Mouse (Mus musculus) A20 (cell line): ENCODE data around the gene Ogdh.
A peak's percentile ranks its signal among the peaks of the same experiment; 100 is the strongest.
"Not testable (repeated sequence)": the region's sequence is repeated elsewhere in the genome, so short reads cannot be mapped to it uniquely, and the experiment has no call there.

Source experiments
- DNase-seq: peaks from one replicate; pipeline ENCODE4 v3.0.0-alpha.2; 2011; ENCODE audit warnings: low read depth, low spot score

Ogdh gene

DNA sequence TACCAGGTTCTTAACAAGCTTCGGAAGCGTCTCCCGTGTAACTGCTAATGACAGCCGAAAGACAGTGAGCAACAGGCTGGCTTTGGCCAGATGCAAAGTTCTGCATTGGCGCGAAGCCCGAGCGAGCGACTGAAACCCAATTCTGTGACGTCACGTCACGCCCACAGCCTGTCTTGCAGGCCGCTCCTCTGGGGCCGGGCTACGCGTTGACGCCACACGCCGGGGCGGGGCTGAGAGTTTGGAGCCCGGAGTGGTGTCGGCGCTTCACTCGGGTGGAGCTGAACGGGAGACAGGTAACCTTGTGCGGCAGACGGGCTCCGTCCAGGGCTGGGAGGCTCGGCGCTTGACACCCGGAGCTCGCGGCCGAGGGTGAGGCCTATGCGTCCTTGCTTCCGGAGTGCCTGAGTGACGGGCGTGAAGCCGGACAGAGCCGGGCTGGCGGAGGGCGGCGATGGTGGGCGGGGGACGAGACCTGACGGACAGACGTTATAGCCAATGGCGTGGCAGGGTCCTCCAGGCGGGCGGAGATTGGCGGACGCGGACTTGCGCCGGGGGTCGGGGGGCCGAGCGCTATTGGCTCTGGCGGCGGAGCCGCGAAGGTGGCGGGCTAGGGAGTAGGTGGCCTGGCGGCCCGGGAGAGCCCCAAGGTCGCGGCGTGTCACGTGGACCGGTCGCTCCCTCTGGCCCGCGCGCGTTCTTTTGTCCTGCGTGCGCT lies at the start of gene Ogdh:
TSS of gene Ogdh (plus strand) at position 233 of the 715 bp plus-strand sequence.
- peak; percentile 100 for DNase-seq

DNA sequence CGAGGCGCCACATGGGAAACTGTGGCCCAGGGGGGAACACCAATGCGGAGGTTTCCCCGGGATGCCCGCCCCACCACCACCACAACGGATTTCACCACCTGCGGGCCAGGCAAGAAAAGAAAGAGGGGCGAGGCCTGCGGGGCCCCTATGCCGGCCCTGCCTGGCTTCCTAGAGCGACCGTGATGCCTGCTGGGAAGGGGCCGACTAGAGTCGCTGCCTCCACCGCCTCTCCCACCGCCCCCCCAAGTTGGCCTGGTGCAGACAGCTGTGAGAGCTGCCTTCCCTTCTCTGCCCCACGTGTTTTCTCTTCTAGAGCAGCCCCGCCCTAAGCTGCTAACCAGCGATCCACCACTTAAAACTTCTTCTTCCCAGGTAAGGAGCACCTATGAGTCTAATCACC lies 46.7 kb upstream of the Ogdh start:
- DNase-seq: no peak

- no peak for DNase-seq
Observed at GRCm38 (mm10) chr11:6252248-6252647, 39.2 kb upstream of the Ogdh start.

DNA sequence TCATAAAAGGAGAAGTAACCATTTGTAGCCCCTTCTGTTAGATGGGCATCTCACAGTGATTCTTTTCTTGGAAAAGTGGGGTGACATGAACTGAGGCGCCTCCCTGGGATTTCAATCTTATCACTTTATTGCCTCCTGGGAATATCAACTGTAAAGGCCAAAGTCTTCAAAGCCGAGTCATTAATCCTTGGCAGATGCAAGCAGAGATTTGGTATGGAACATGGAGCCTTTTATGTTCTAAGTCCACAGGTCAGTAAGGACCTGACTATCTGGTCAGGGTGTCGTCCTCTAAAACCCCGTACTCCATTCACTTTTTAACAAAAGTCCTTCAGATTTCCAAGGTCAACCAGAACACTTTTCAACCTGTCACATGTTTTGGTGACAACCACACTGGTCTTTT lies 38.6 kb upstream of the Ogdh start:
- DNase-seq: no peak

DNA sequence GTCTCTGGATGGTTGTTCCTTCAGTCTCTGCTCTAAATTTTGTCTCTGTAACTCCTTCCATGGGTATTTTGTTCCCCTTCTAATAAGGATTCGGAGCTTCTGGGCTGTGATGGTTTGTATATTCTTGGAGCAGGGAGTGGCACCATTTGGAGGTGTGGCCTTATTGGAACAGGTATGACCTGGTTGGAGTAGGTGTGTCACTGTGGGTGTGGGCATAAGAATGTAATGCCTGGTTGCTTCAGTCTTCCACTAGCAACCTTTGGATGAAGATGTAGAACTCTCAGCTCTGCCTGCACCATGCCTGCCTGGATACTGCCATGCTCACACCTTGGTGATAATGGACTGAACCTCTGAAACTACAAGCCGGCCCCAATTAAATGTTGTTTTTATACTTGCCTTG lies 36.8 kb upstream of the Ogdh start:
- not testable (repeated sequence) for DNase-seq

GRCm38 (mm10) chr11:6256490-6257072 lies 34.9 kb upstream of the Ogdh start:
- DNase-seq: no peak

GRCm38 (mm10) chr11:6259413-6259812 lies 32.0 kb upstream of the Ogdh start:
- DNase-seq: no peak

- DNase-seq: peak; percentile 73
Observed at GRCm38 (mm10) chr11:6261434-6262082, 29.9 kb upstream of the Ogdh start.

DNA sequence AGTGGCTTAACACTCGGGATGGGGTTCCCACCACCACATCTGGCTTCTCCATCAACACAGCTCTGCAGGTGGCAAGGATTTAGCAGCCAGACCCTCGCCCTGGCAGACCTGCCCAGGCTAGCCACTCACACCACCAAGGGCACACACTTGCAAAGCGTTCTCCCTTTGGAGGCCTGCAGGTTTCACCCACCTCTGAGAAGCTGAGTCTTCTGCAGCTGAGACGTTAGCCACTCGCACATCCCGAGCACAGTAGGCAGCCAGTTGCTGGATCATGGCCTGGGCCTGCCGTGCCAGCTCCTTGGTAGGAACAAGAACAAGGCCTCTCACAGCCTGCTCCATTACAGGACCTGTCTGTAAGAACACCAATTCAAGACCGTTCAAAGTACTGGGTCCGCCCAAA lies 24.8 kb upstream of the Ogdh start:
- DNase-seq: no peak

GRCm38 (mm10) chr11:6267320-6268254 lies 23.8 kb upstream of the Ogdh start, which contains the start of gene Ddx56:
Gene Ddx56 (minus strand): TSS chr11:6267772.
- peak; percentile 96 for DNase-seq

DNA sequence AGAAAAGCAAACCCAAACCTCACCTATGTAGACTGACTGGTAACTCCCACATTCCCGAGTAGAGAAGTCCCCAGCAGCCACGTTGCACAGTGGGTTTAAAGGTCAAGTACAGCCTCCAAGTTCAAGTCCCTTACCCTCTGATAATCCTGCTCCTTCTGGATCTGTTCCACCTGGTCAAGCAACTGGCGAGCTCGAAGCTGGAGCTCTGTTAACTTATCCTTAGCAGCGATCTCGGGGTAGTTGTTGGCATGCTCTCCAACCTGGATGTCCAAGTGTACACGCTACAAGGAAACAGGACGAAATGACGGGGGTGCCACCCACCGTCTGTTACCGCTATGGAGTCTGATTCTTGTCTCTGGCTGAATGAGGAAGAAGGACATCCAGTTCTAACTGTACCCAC lies 17.8 kb upstream of the Ogdh start:
- no peak for DNase-seq

DNA sequence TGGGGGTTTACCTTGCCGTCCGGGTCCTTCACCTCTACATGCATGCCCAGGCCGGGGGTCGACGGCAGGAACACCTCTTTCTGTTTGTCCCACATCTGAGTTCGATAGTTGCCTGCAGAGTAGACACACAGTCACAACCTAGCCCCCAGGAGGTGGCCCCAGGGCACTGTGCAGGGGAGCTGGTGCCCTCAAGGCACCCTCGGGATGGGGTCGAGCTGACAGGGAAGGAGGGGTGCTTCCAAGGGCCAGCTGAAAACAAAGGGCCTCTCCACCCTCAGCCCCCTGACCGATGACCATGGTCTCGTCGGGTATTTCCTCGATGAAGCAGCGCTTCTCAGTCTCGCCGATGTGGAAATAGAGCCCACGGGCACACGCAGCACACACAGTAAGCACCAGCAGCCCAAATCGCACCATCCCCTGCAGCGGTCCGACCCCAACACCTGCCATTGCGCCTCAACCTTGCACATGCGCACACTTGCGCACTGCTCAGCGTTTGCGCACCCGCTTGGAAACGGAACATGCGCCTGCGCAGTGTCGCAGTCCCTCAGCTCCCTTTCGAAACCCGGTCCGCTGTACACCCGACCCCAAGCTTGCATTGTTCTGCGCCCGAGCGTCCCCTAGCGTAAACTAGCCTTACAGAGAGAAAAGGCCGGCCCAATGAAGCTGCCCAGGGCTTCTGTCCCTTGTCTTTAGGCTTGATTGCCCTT lies 16.9 kb upstream of the Ogdh start, which contains the start of gene Tmed4:
TSS of gene Tmed4 (minus strand) at position 484 of the 707 bp plus-strand sequence.
- peak; percentile 99 for DNase-seq

DNA sequence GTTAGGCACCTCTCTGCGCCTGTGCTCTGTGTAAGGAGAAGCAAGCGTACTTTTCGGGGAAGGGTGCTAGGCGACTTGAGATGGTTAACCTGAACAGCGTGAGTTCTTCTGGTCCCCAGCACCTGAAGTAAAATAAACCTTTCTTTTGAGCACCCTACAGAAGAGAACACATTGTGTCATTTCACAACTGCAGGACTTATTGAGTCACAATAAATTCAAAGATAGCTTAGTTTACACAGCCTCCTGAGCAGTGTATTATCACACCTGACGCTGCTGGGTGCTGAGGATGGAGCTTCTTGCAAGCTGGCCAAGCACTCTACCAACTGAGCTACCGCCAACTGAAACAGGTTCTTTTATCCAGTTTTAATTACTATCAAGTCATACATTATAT lies 16.3 kb upstream of the Ogdh start:
- DNase-seq: no peak

DNA sequence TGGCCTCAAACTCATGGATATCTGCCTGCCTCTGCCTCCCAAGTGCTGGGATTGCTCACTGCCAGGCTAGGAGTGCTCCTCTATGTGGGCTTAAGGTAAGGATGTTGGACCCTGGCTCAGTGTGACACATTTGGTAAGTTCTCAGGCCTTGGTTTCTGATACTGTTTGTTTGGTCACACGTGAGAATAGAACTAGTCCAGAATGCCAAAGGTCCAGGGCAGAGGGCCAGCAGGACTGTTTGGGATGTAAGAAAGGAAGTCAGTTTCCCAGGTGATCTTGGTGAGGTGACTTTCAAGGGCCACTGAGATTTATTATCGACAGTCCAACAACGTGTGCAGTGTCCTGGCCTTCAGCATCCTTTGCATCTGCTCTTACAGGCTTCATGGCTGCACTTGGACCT lies 15.0 kb upstream of the Ogdh start:
- no peak for DNase-seq

DNA sequence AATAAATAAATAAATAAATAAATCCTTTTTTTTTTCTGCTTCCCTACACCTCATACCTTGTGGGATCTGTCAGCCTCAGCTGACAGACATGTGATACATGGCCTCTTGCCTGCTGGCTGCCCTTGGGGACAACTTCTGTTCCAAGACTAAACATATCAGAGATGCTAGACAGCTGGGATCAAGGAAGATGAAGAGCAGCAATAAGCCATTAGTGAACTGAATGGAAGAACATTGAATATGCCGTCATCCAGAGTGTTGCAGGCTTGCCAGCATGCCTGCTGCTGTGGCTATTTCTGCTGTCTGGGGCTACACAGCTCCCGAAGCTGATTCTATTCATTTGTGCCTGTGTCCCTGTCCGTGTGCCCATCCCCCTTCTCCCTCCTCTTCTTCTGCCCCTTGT lies 8.5 kb upstream of the Ogdh start:
- DNase-seq: no peak

DNA sequence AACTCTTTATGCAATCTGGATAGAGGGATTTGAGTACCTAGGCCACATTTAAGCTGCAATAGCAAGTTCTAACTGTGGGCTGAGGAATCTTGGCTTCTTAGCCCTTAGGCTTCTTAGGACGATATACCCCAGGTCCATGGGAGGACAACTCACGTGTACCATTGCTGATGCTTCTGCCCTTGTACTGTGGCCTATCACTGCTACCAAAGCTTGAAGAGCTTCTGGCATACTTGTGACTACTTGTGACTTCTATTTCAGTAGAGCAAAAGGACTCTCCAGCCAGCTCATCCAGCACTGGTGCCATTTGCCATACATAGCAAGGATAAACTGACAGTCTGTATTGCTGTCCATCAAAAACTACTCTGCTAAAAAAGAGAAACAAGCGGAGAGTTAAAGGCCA lies 1.3 kb upstream of the Ogdh start:
- no peak for DNase-seq

DNA sequence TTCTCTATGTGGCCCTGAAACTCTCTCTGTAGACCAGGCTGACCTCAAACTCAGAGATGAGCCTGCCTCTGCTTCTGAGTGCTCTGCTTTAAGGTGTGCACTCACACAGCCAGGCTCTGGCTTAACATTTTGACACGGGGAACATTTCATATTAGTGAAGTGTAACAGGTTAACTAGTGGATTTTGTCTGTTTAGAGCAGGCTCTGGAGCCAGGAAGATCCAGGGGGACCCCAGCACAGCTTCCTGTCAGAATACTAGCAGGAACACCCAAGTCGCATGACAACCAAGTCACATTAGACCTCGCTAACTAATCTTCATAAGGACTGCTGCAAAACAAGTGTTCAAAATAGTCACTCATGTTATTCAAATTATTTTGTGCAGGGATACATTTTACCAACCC lies 550 bp upstream of the Ogdh start:
- DNase-seq: no peak

DNA sequence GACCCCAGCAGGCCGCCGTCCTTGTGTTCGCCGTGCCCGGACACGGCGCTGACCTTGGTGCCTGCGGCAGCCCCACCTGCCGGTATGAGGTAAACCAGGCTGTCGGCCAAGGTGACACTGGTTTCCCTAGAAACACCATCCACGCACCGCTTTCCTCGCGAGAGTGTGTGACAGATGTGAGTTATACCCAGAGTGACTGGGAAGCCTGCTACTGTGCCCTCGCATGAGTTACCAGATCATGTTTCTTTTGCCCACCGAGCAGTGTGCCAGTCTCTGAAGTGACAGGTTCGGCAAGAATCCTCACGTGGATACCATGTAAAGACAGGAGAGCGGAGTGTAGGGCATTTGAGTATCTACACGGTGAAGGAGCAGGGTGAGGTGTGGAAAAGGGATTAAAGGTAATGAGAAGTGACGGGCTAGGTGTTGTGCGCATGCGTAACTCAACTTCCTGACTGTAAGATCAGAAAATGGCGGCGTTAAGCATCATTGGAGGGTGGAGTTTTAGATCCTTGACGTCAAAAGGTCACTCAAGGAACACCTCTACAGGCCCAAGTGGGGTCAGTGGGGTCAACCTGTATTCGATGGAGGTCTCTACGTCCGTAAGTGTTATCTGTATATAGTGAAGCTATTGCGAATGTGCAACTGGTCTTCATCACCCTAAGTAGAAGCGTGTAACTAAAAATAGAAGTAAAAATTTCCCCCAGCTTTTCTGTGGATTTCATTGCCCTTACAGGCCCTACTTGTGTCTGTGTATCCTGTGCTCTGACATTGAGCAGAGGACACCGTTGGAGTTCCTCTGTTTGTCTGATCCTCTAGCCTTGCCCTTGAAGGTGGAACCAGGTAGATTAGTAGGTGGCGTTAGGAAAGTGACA lies 919 bp downstream of the Ogdh start:
- DNase-seq: peak; percentile 93

DNA sequence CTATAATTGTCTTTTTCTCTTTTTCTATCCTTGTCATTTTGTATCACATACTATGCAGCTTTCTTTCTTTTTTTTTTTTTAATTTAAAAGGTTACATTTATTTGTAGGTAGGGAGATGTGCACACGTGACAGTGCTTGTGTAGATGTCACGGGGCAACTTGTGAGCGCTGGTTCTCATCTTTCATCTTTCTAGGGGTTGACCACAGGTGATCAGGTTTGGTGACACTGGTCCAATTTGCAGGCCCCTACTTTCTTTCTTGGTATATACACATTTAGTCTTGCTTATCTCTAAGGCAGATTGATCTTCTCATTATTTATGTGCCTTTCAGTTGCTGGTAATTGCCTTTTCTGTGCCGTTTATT lies 1.5 kb downstream of the Ogdh start:
- no peak for DNase-seq

GRCm38 (mm10) chr11:6293601-6294000 lies 2.2 kb downstream of the Ogdh start:
- DNase-seq: no peak
